Mouse (Mus musculus) neural tube, embryonic 10.5 days (tissue): ENCODE data around the gene Prdm1.

Experiments
- DNase-seq: peaks from one replicate; pipeline ENCODE4 v3.0.0-alpha.2; 2017; ENCODE audit warnings: low spot score; ENCODE audit errors: extremely low spot score

Gene Prdm1

GRCm38 (mm10) chr10:44528291-44529082 lies at the start of gene Prdm1:
Prdm1 (minus strand) TSS chr10:44528501.
- DNase-seq: peak; percentile 44

- no peak for DNase-seq
These were observed 37.7 kb upstream of the Prdm1 start for GRCm38 (mm10) chr10:44565971-44566370.

GRCm38 (mm10) chr10:44565109-44565508 lies 36.8 kb upstream of the Prdm1 start:
- DNase-seq: no peak

GRCm38 (mm10) chr10:44556845-44557244 lies 28.5 kb upstream of the Prdm1 start:
- DNase-seq: no peak

- no peak for DNase-seq
These were observed 27.0 kb upstream of the Prdm1 start for GRCm38 (mm10) chr10:44555317-44555716.

- DNase-seq: no peak
These were observed 25.3 kb upstream of the Prdm1 start for GRCm38 (mm10) chr10:44553648-44554047.

GRCm38 (mm10) chr10:44539033-44539578 lies 10.8 kb upstream of the Prdm1 start:
- DNase-seq: peak; percentile 33

GRCm38 (mm10) chr10:44538137-44538536 lies 9.8 kb upstream of the Prdm1 start:
- DNase-seq: no peak

- DNase-seq: no peak
These were observed 1.7 kb upstream of the Prdm1 start for GRCm38 (mm10) chr10:44530067-44530360.

GRCm38 (mm10) chr10:44529218-44530066 lies 1.1 kb upstream of the Prdm1 start:
- peak; percentile 84 for DNase-seq

- DNase-seq: no peak
These were observed 650 bp downstream of the Prdm1 start for GRCm38 (mm10) chr10:44527651-44528050.

- DNase-seq: peak; percentile 70
These were observed 1.3 kb downstream of the Prdm1 start for GRCm38 (mm10) chr10:44526751-44527591.

GRCm38 (mm10) chr10:44520189-44520588 lies 8.1 kb downstream of the Prdm1 start:
- no peak for DNase-seq

GRCm38 (mm10) chr10:44518631-44519030 lies 9.7 kb downstream of the Prdm1 start:
- DNase-seq: no peak

GRCm38 (mm10) chr10:44513108-44513507 lies 15.2 kb downstream of the Prdm1 start:
- DNase-seq: no peak

- no peak for DNase-seq
These were observed 17.3 kb downstream of the Prdm1 start for GRCm38 (mm10) chr10:44511029-44511428.

GRCm38 (mm10) chr10:44508649-44509048 lies 19.7 kb downstream of the Prdm1 start:
- DNase-seq: no peak

- no peak for DNase-seq
These were observed 20.3 kb downstream of the Prdm1 start for GRCm38 (mm10) chr10:44507984-44508383.

GRCm38 (mm10) chr10:44502891-44503290 lies 25.4 kb downstream of the Prdm1 start:
- no peak for DNase-seq

- DNase-seq: no peak
These were observed 28.3 kb downstream of the Prdm1 start for GRCm38 (mm10) chr10:44499897-44500519.
